Mouse (Mus musculus) embryonic facial prominence, embryonic 11.5 days (tissue): ENCODE results near the gene Adsl. TPM values are rescaled to one million over a fixed set of nuclear protein-coding genes. Genes with fewer than 3 reads are reported as not detected.
A peak's percentile ranks its signal among the peaks of the same experiment; 100 is the strongest.

Experiments used
- ATAC-seq: fragments of 200-750 bp; cut with Nextera tagmentation; replicated peaks from 2 replicates; pipeline ENCODE4 v1.8.0; 2017; ENCODE audit warnings: low read depth; ENCODE audit not compliant: insufficient number of reproducible peaks, low FRiP score, low TSS enrichment
- DNase-seq: peaks from one replicate; pipeline ENCODE4 v3.0.0-alpha.2; 2015; ENCODE audit warnings: low spot score
- H3K27ac ChIP-seq: fragments of 300-500 bp; sonication (generic); replicated peaks from 2 replicates; pipeline ENCODE4 v1.5.1; 2014; ENCODE audit warnings: mild to moderate bottlenecking, low read depth, low read length, control low read depth
- H3K27me3 ChIP-seq: fragments of 300-500 bp; sonication (generic); 2 replicates; pipeline ENCODE4 v1.6.1; 2014; ENCODE audit warnings: mild to moderate bottlenecking, low read length, moderate library complexity, mixed read lengths; ENCODE audit not compliant: control insufficient read depth, insufficient read depth
- H3K36me3 ChIP-seq: fragments of 300-500 bp; sonication (generic); replicated peaks from 2 replicates; pipeline ENCODE4 v1.6.1; 2014; ENCODE audit warnings: low read depth, mild to moderate bottlenecking, low read length, moderate library complexity, mixed read lengths; ENCODE audit not compliant: control insufficient read depth, insufficient read depth
- H3K4me1 ChIP-seq: fragments of 300-500 bp; sonication (generic); 2 replicates; pipeline ENCODE4 v1.6.1; 2014; ENCODE audit warnings: low read length, mixed read lengths; ENCODE audit not compliant: control insufficient read depth, insufficient read depth
- H3K4me2 ChIP-seq: fragments of 300-500 bp; sonication (generic); 2 replicates; pipeline ENCODE4 v1.6.1; 2014; ENCODE audit warnings: low read depth, mild to moderate bottlenecking, control low read depth, low read length, moderate library complexity
- H3K4me3 ChIP-seq: fragments of 300-500 bp; sonication (generic); 2 replicates; pipeline ENCODE4 v1.5.1; 2014; ENCODE audit warnings: low read depth, low read length, control low read depth
- H3K9ac ChIP-seq: fragments of 300-500 bp; sonication (generic); replicated peaks from 2 replicates; pipeline ENCODE4 v1.6.1; 2014; ENCODE audit warnings: mild to moderate bottlenecking, control low read depth, low read length
- H3K9me3 ChIP-seq: fragments of 300-500 bp; sonication (generic); replicated peaks from 2 replicates; pipeline ENCODE4 v1.6.1; 2016; ENCODE audit warnings: mild to moderate bottlenecking, low read length, inconsistent platforms, mixed read lengths; ENCODE audit not compliant: control insufficient read depth
- WGBS: fragments of 180-500 bp; shearing (Covaris S2); extraction: QIAGEN DNeasy Blood & Tissue Kit; methylation state at CpG from one replicate; pipeline ENCODE4 v1.1.7; 2014; 5-methylcytosine and 5-hydroxymethylcytosine counted together
- polyA plus RNA-seq: library from polyadenylated mRNA; unstranded; fragments of >200 nt; fragmentation: Nextera tagmentation; extraction: Ambion mirVana; gene quantifications from 2 replicates; pipeline ENCODE4 v1.2.1, GENCODE M21; 2014

The Adsl gene
- polyA plus RNA-seq, 1 experiment from 2014 or later = 163 TPM

- H3K4me2 ChIP-seq = peak within 1 kb of the TSS; percentile 91
- H3K4me1 ChIP-seq = no peaks in the 10 kb centered on the region
- peak within 1 kb of the TSS; percentile 85 for H3K4me3 ChIP-seq
- DNase-seq = peak; percentile 89
- H3K27ac ChIP-seq = no peak within 1 kb of the TSS
- peak within 1 kb of the TSS; percentile 76 for H3K9ac ChIP-seq
- H3K36me3 ChIP-seq = no peaks in the 10 kb centered on the region
- 1% methylated on average over 67 of the region's 67 CpGs for WGBS
- no peaks in the 10 kb centered on the region for H3K9me3 ChIP-seq
- ATAC-seq = peak; percentile 76
- no peaks in the 10 kb centered on the region for H3K27me3 ChIP-seq
Observed at GRCm38 (mm10) chr15:80977620-80978334, 29.5 kb downstream of the Adsl start, which contains the start of gene Sgsm3. Gene Sgsm3, plus strand, starts transcription at chr15:80977765.

- H3K36me3 ChIP-seq = no peaks in the 10 kb centered on the region
- ATAC-seq = no peak
- H3K9me3 ChIP-seq = no peaks in the 10 kb centered on the region
- no peak for DNase-seq
- no peak overlapping the region for H3K27ac ChIP-seq
- no peaks in the 10 kb centered on the region for H3K4me1 ChIP-seq
- no peak overlapping the region for H3K9ac ChIP-seq
- WGBS = 74% methylated on average over 4 of the region's 4 CpGs
- no peak overlapping the region for H3K4me3 ChIP-seq
- H3K27me3 ChIP-seq = no peaks in the 10 kb centered on the region
- no peak overlapping the region for H3K4me2 ChIP-seq
Observed at GRCm38 (mm10) chr15:80979611-80980010, 31.3 kb downstream of the Adsl start.

DNA sequence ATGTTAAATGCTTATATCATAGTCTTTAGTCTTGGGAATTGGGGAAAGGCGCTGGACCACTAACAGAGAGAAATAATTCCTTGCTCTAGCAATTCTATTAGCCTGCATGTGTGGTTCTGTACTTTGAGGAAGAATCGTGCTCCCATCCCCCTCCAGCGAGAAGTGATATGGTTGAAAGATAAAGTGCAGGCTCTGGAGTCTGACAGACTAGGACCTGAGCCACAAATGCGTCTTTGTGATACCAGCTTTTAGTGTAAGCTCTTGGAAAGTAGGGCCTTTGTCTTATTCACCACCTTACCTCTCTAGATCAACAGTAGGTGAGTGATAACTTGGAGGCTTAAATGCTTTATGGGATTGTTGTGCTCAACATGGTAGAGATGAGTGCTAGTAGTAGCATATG lies 32.9 kb downstream of the Adsl start:
- Histone ChIP-seq H3K27ac (no peak overlapping the region), H3K4me1 (no peaks in the 10 kb centered on the region)
- WGBS = 87% methylated on average over 4 of the region's 4 CpGs

DNA sequence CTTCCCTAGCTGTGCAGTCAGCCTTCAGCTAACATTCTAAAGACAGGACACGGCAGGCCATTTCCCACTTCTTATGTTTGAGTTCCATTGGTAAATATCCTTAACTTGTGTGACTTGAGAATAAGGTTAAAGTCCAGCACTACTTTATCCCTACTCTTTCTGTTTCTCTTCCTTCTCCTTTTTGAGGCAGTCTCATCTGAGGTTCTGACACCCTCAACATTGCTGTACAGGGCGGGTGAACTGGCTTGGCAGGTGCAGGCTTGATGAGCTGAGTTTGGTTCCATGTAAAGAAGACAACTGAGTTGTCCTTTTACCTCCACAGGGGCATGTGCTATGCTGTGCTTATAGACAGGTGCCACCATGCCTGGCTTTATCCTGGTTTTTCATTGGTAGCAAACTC lies 35.0 kb downstream of the Adsl start:
- Histone ChIP-seq H3K4me3 (no peak overlapping the region), H3K27ac (no peak overlapping the region), H3K9me3 (no peaks in the 10 kb centered on the region), H3K9ac (no peak overlapping the region), H3K36me3 (no peaks in the 10 kb centered on the region), H3K4me2 (no peak overlapping the region), H3K27me3 (no peaks in the 10 kb centered on the region), H3K4me1 (no peaks in the 10 kb centered on the region)
- 91% methylated on average over 2 of the region's 2 CpGs for WGBS
- DNase-seq (no peak), ATAC-seq (no peak)

More for the DNA sequence above, 32.9 kb downstream of the Adsl start:
- no peak for ATAC-seq
- H3K36me3 ChIP-seq = no peaks in the 10 kb centered on the region
- no peak overlapping the region for H3K4me3 ChIP-seq
- no peaks in the 10 kb centered on the region for H3K9me3 ChIP-seq
- no peaks in the 10 kb centered on the region for H3K27me3 ChIP-seq
- DNase-seq = no peak
- H3K9ac ChIP-seq = no peak overlapping the region
- no peak overlapping the region for H3K4me2 ChIP-seq

GRCm38 (mm10) chr15:80988331-80988730 lies 40.0 kb downstream of the Adsl start:
- Histone ChIP-seq H3K27me3 (no peaks in the 10 kb centered on the region), H3K4me1 (no peaks in the 10 kb centered on the region), H3K4me3 (no peak overlapping the region), H3K27ac (no peak overlapping the region), H3K9ac (no peak overlapping the region), H3K36me3 (no peaks in the 10 kb centered on the region), H3K4me2 (no peak overlapping the region), H3K9me3 (no peaks in the 10 kb centered on the region)
- DNase-seq (no peak), ATAC-seq (no peak)
- WGBS = 59% methylated on average over 1 of the region's 1 CpGs

DNA sequence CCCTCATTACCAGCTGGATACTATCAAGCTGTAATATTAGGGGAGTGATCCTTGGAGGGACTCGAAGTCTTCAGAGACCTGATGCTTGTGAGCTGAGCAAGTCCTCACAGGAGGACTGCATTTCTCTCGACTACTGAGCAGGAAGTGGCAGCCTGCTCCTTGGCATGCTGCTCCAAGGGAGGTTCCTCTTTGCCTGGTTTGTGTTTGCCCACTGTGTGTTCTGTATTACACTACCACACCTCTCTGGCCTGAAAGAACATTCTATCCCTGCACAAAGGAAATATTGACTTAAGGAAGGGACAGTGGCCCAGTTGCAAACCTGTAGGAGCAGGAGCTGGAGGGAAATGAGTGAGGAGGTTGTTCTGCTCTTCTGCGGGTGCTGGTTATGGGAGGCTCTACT lies 41.4 kb downstream of the Adsl start:
- DNase-seq = no peak
- Histone ChIP-seq H3K9me3 (no peaks in the 10 kb centered on the region), H3K4me1 (no peaks in the 10 kb centered on the region), H3K4me3 (no peak overlapping the region), H3K4me2 (no peak overlapping the region), H3K27me3 (no peaks in the 10 kb centered on the region), H3K9ac (no peak overlapping the region), H3K36me3 (no peaks in the 10 kb centered on the region), H3K27ac (no peak overlapping the region)
- WGBS = 67% methylated on average over 3 of the region's 3 CpGs
- no peak for ATAC-seq

DNA sequence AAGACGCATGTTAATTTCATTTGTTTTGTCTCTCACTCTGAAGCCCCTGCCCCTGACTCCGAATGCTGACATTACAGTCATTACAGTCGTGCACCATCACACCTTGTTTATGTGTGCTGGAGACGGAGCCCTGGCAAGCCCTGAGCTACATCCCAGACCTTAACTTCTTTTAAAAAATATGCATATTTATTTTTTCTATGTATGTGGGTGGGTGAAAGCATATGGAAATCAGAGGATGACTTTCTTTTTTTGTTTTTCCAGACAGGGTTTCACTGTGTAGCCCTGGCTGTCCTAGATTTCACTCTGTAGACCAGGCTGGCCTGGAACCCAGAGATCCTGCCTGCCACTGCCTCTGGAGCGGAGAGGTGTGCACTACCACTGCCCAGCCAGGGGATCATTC lies 46.7 kb downstream of the Adsl start:
- WGBS = 87% methylated on average over 5 of the region's 5 CpGs
- Histone ChIP-seq H3K27ac (no peak overlapping the region), H3K36me3 (no peaks in the 10 kb centered on the region), H3K4me2 (no peak overlapping the region), H3K9ac (no peak overlapping the region), H3K4me3 (no peak overlapping the region), H3K9me3 (no peaks in the 10 kb centered on the region), H3K4me1 (no peaks in the 10 kb centered on the region), H3K27me3 (no peaks in the 10 kb centered on the region)
- DNase-seq (no peak), ATAC-seq (no peak)

DNA sequence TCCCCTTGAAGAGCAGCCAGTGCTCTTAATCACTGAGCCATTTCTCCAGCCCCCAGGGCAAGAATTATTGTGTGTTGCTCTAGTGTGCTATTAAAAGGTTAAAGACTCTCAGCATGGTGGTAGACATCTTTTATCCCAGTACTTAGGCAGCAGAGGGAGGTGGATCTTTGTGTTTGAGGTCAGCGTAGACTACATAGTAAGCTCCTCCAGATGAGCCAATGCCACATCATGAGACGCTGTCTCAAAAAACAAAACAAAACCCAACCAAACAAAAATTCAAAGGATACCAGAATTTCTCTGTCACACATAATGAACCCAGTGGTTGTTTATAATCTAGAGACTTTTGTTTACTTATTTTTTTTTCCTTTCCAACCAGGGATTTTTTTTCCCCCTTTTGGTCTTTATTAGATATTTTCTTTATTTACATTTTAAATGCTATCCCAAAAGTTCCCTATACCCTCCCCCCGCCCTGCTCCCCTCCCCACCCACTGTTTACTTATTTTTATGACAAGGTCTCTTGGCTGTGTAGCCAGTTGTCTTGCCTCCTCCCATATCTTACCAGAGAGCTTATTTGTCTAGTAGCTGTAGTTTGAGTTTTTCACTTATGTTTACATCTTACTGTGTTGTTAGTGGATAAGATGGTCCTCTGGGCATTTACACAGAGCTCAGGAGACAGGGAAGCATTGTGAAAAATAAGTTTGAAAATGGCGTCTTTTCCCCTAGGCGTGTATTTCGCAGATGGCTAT lies 48.0 kb downstream of the Adsl start:
- H3K27me3 ChIP-seq = no peaks in the 10 kb centered on the region
- no peak overlapping the region for H3K27ac ChIP-seq
- no peak for DNase-seq
- no peak overlapping the region for H3K4me2 ChIP-seq
- no peaks in the 10 kb centered on the region for H3K36me3 ChIP-seq
- 82% methylated on average over 6 of the region's 6 CpGs for WGBS
- no peak for ATAC-seq
- no peak overlapping the region for H3K9ac ChIP-seq
- H3K4me1 ChIP-seq = no peaks in the 10 kb centered on the region
- H3K4me3 ChIP-seq = no peak overlapping the region
- no peaks in the 10 kb centered on the region for H3K9me3 ChIP-seq
